Mouse (Mus musculus) splenic B cell, adult 2 months (primary cell): ENCODE results near the gene 1700021F05Rik.
A peak's percentile ranks its signal among the peaks of the same experiment; 100 is the strongest.

Source experiments
- DNase-seq: peaks from one replicate; pipeline ENCODE4 v3.0.0-alpha.2; 2011; ENCODE audit warnings: low read depth, low spot score
- H3K27me3 ChIP-seq: 2 replicates; pipeline ENCODE4 v1.6.1; 2012; ENCODE audit warnings: mild to moderate bottlenecking, low read length, moderate library complexity, mixed read lengths; ENCODE audit not compliant: control insufficient read depth, poor library complexity, insufficient read depth, severe bottlenecking
- H3K36me3 ChIP-seq: 2 replicates; pipeline ENCODE4 v1.6.1; 2012; ENCODE audit warnings: mild to moderate bottlenecking, low read length, moderate library complexity, mixed read lengths; ENCODE audit not compliant: control insufficient read depth, poor library complexity, insufficient read depth, severe bottlenecking

Gene 1700021F05Rik

GRCm38 (mm10) chr10:43516992-43517660 is 23.7 kb downstream of the 1700021F05Rik start:
- no peaks in the 10 kb centered on the region for H3K36me3 ChIP-seq
- H3K27me3 ChIP-seq, result no peaks in the 10 kb centered on the region
- DNase-seq, result no peak

- H3K27me3 ChIP-seq, result no peaks in the 10 kb centered on the region
- no peak for DNase-seq
- H3K36me3 ChIP-seq, result no peaks in the 10 kb centered on the region; the same call in 1 of the 2 replicates
Observed at GRCm38 (mm10) chr10:43512976-43513375, 27.8 kb downstream of the 1700021F05Rik start.

GRCm38 (mm10) chr10:43509228-43509627 is 31.6 kb downstream of the 1700021F05Rik start:
- Histone ChIP-seq H3K36me3 (no peaks in the 10 kb centered on the region; the same call in 1 of the 2 replicates), H3K27me3 (no peaks in the 10 kb centered on the region)
- DNase-seq, result no peak

GRCm38 (mm10) chr10:43507051-43507450 is 33.7 kb downstream of the 1700021F05Rik start:
- H3K36me3 ChIP-seq, result no peaks in the 10 kb centered on the region; the same call in 1 of the 2 replicates
- DNase-seq, result no peak
- H3K27me3 ChIP-seq, result no peaks in the 10 kb centered on the region

GRCm38 (mm10) chr10:43504291-43504690 is 36.5 kb downstream of the 1700021F05Rik start:
- H3K36me3 ChIP-seq, result no peaks in the 10 kb centered on the region
- H3K27me3 ChIP-seq, result no peaks in the 10 kb centered on the region
- peak; percentile 48 for DNase-seq

GRCm38 (mm10) chr10:43502599-43502998 is 38.2 kb downstream of the 1700021F05Rik start:
- no peaks in the 10 kb centered on the region for H3K36me3 ChIP-seq
- no peaks in the 10 kb centered on the region for H3K27me3 ChIP-seq
- no peak for DNase-seq

GRCm38 (mm10) chr10:43490846-43491245 is 49.9 kb downstream of the 1700021F05Rik start:
- Histone ChIP-seq H3K36me3 (peaks cover 3% of the 10 kb centered on the region; the same call in 1 of the 2 replicates), H3K27me3 (no peaks in the 10 kb centered on the region)
- no peak for DNase-seq

GRCm38 (mm10) chr10:43490034-43490433 is 50.8 kb downstream of the 1700021F05Rik start:
- Histone ChIP-seq H3K36me3 (no peaks in the 10 kb centered on the region), H3K27me3 (no peaks in the 10 kb centered on the region)
- no peak for DNase-seq

- DNase-seq, result no peak
- Histone ChIP-seq H3K36me3 (no peaks in the 10 kb centered on the region), H3K27me3 (no peaks in the 10 kb centered on the region)
Observed at GRCm38 (mm10) chr10:43489550-43489949, 51.2 kb downstream of the 1700021F05Rik start.

- DNase-seq, result no peak
- Histone ChIP-seq H3K27me3 (no peaks in the 10 kb centered on the region), H3K36me3 (no peaks in the 10 kb centered on the region)
Observed at GRCm38 (mm10) chr10:43489139-43489538, 51.7 kb downstream of the 1700021F05Rik start.

- DNase-seq, result no peak
- Histone ChIP-seq H3K27me3 (no peaks in the 10 kb centered on the region), H3K36me3 (no peaks in the 10 kb centered on the region)
Observed at GRCm38 (mm10) chr10:43488258-43488657, 52.5 kb downstream of the 1700021F05Rik start.

GRCm38 (mm10) chr10:43487441-43488010 is 53.3 kb downstream of the 1700021F05Rik start:
- Histone ChIP-seq H3K27me3 (no peaks in the 10 kb centered on the region), H3K36me3 (no peaks in the 10 kb centered on the region)
- DNase-seq, result no peak

GRCm38 (mm10) chr10:43485751-43486268 is 55.0 kb downstream of the 1700021F05Rik start:
- Histone ChIP-seq H3K27me3 (no peaks in the 10 kb centered on the region), H3K36me3 (no peaks in the 10 kb centered on the region)
- DNase-seq, result no peak

GRCm38 (mm10) chr10:43483426-43483995 is 57.3 kb downstream of the 1700021F05Rik start:
- DNase-seq, result no peak
- H3K36me3 ChIP-seq, result no peaks in the 10 kb centered on the region
- no peaks in the 10 kb centered on the region; the same call in 1 of the 2 replicates for H3K27me3 ChIP-seq

GRCm38 (mm10) chr10:43482021-43482420 is 58.8 kb downstream of the 1700021F05Rik start:
- Histone ChIP-seq H3K27me3 (no peaks in the 10 kb centered on the region; the same call in 1 of the 2 replicates), H3K36me3 (no peaks in the 10 kb centered on the region)
- DNase-seq, result no peak
